In genomic region chr17:73507804-73508535, GRCm38 (mm10) we compare ENCODE assay signal across 22 mouse cellular contexts.
DNase-seq lines count a peak whose midpoint lies in the region; ATAC-seq and TF ChIP-seq lines count a peak whose summit lies in the region.
"Had no signal": no experiment of that assay in that cellular context is flagged by ENCODE, and none has a peak within 500 bp of the region (broad histone marks: within the 10 kb centered on the region; RNA-seq: fewer than 3 reads in every experiment).

No protein-coding gene starts in this region.

- no peak overlapping the region for H3K9ac ChIP-seq in forebrain, embryonic 12.5 days
- no peak overlapping the region for H3K9ac ChIP-seq in forebrain, embryonic 11.5 days (ENCODE audit: low read length)
- H3K9ac ChIP-seq in forebrain, postnatal 0 days = no peak overlapping the region
- H3K9ac ChIP-seq in midbrain, embryonic 15.5 days = no peak overlapping the region
- H3K9ac ChIP-seq: stomach, embryonic 15.5 days had no signal

- TF ChIP-seq CTCF in forebrain, postnatal 0 days (IDR thresholded peaks at IDR 0.05; ENCODE audit: low read depth) = no peak

- H3K36me3 ChIP-seq in forebrain, embryonic 12.5 days (replicated peaks) = no peaks in the 10 kb centered on the region
- no peaks in the 10 kb centered on the region for H3K36me3 ChIP-seq in forebrain, embryonic 11.5 days (ENCODE audit: control insufficient read depth, insufficient read depth, low read length)
- no peaks in the 10 kb centered on the region for H3K36me3 ChIP-seq in forebrain, postnatal 0 days (ENCODE audit: insufficient read depth)
- no peaks in the 10 kb centered on the region for H3K36me3 ChIP-seq in midbrain, embryonic 15.5 days (replicated peaks)
- H3K36me3 ChIP-seq: limb, embryonic 10.5 days; stomach, embryonic 15.5 days had no signal

- WGBS in forebrain, embryonic 12.5 days = 77% methylated on average over 13 of the region's 13 CpGs
- WGBS in forebrain, embryonic 11.5 days = 83% methylated on average over 13 of the region's 13 CpGs
- WGBS in forebrain, postnatal 0 days = 63% methylated on average over 13 of the region's 13 CpGs
- 41% methylated on average over 13 of the region's 13 CpGs for WGBS in midbrain, embryonic 15.5 days

- H3K9me3 ChIP-seq in forebrain, embryonic 12.5 days = no peaks in the 10 kb centered on the region
- H3K9me3 ChIP-seq in forebrain, embryonic 11.5 days (ENCODE audit: control insufficient read depth, low read length) = no peaks in the 10 kb centered on the region
- no peaks in the 10 kb centered on the region for H3K9me3 ChIP-seq in forebrain, postnatal 0 days (ENCODE audit: low read length)
- no peaks in the 10 kb centered on the region for H3K9me3 ChIP-seq in midbrain, embryonic 15.5 days
- H3K9me3 ChIP-seq: limb, embryonic 10.5 days; stomach, embryonic 15.5 days had no signal

- no peak overlapping the region for H3K4me2 ChIP-seq in forebrain, embryonic 12.5 days
- H3K4me2 ChIP-seq in forebrain, embryonic 11.5 days (ENCODE audit: low read depth, low read length, severe bottlenecking) = no peak overlapping the region
- no peak overlapping the region for H3K4me2 ChIP-seq in forebrain, postnatal 0 days (ENCODE audit: low read depth)
- H3K4me2 ChIP-seq in midbrain, embryonic 15.5 days = no peak overlapping the region
- H3K4me2 ChIP-seq: liver, embryonic 11.5 days; stomach, embryonic 15.5 days had no signal

- 0 out of 2 replicates have a peak, but pooled peaks cover 4% of the 10 kb centered on the region for H3K4me1 ChIP-seq in forebrain, embryonic 12.5 days
- H3K4me1 ChIP-seq in forebrain, embryonic 11.5 days (replicated peaks; ENCODE audit: control insufficient read depth, insufficient read depth, low read length) = no peaks in the 10 kb centered on the region
- H3K4me1 ChIP-seq in forebrain, postnatal 0 days (ENCODE audit: insufficient read depth) = no peaks in the 10 kb centered on the region
- peaks cover 9% of the 10 kb centered on the region; the same call in 1 of the 2 replicates for H3K4me1 ChIP-seq in midbrain, embryonic 15.5 days
- H3K4me1 ChIP-seq: limb, embryonic 10.5 days; stomach, embryonic 15.5 days had no signal

- no peak for DNase-seq in forebrain, embryonic 11.5 days (ENCODE audit: low spot score)
- peak; percentile 24 for DNase-seq in Muller cell, postnatal 12 days (ENCODE audit: inconsistent ontology term)
- DNase-seq in forebrain, postnatal 0 days = peak; percentile 33
- no peak for DNase-seq in adrenal gland, postnatal 4 days (ENCODE audit: low spot score in 2 of 2)
- DNase-seq in yolk sac, embryonic 10.5 days (ENCODE audit: low spot score) = no peak
- DNase-seq in layer of hippocampus, adult 9-11 months = no peak
- DNase-seq: adrenal gland, adult 2 months; cerebellum, adult 11 months; cerebellum, postnatal 14 days; gastrocnemius, adult 2 months; kidney, adult 9 months; kidney, postnatal 4 days; lung, adult 2 months; lung, postnatal 36 days; right cerebral cortex, adult 18-20 months; thymus, adult 2 months had no signal

- H3K27me3 ChIP-seq in forebrain, embryonic 12.5 days = no peaks in the 10 kb centered on the region
- no peaks in the 10 kb centered on the region for H3K27me3 ChIP-seq in forebrain, embryonic 11.5 days (ENCODE audit: control insufficient read depth, insufficient read depth, low read length)
- no peaks in the 10 kb centered on the region for H3K27me3 ChIP-seq in forebrain, postnatal 0 days (ENCODE audit: insufficient read depth, low read length)
- H3K27me3 ChIP-seq in midbrain, embryonic 15.5 days (replicated peaks) = no peaks in the 10 kb centered on the region
- H3K27me3 ChIP-seq: CH12.LX; stomach, embryonic 15.5 days had no signal

- ATAC-seq in forebrain, embryonic 12.5 days (ENCODE audit: low FRiP score) = peak; percentile 17; the same call in 1 of the 2 replicates
- no peak for ATAC-seq in forebrain, embryonic 11.5 days (replicated peaks; ENCODE audit: low FRiP score)
- peak; percentile 92 for ATAC-seq in forebrain, postnatal 0 days
- peak; percentile 91 for ATAC-seq in midbrain, embryonic 15.5 days (replicated peaks)

- no peak overlapping the region for H3K27ac ChIP-seq in forebrain, embryonic 12.5 days
- H3K27ac ChIP-seq in forebrain, embryonic 11.5 days (ENCODE audit: low read depth, low read length) = no peak overlapping the region
- no peak overlapping the region for H3K27ac ChIP-seq in forebrain, postnatal 0 days (ENCODE audit: low read depth, low read length)
- peak overlapping the region; percentile 27; the same call in 1 of the 2 replicates for H3K27ac ChIP-seq in midbrain, embryonic 15.5 days
- H3K27ac ChIP-seq: gastrocnemius, adult 2 months; limb, embryonic 10.5 days; stomach, embryonic 15.5 days had no signal

- no peak overlapping the region for H3K4me3 ChIP-seq in forebrain, embryonic 12.5 days (replicated peaks)
- H3K4me3 ChIP-seq in forebrain, embryonic 11.5 days (ENCODE audit: low read depth, low read length) = no peak overlapping the region
- no peak overlapping the region for H3K4me3 ChIP-seq in forebrain, postnatal 0 days (ENCODE audit: low read depth, low read length)
- H3K4me3 ChIP-seq in midbrain, embryonic 15.5 days = no peak overlapping the region
- H3K4me3 ChIP-seq: gastrocnemius, adult 2 months; limb, embryonic 10.5 days; stomach, embryonic 15.5 days had no signal

Comparison
In these comparisons a context has a peak if more than half of its experiments do, and no peak if none do; other contexts are left out.
1. DNase-seq: peak in Muller cell, postnatal 12 days (single experiment) and forebrain, postnatal 0 days (single experiment); none in forebrain, embryonic 11.5 days (single experiment), adrenal gland, postnatal 4 days (0 of 2), yolk sac, embryonic 10.5 days (single experiment) and layer of hippocampus, adult 9-11 months (single experiment).